Mouse (Mus musculus): ENCODE data around the gene Aldh3a1.
"Not testable (repeated sequence)": the region's sequence is repeated elsewhere in the genome, so short reads cannot be mapped to it uniquely, and the experiment has no call there.

The Aldh3a1 gene

DNA sequence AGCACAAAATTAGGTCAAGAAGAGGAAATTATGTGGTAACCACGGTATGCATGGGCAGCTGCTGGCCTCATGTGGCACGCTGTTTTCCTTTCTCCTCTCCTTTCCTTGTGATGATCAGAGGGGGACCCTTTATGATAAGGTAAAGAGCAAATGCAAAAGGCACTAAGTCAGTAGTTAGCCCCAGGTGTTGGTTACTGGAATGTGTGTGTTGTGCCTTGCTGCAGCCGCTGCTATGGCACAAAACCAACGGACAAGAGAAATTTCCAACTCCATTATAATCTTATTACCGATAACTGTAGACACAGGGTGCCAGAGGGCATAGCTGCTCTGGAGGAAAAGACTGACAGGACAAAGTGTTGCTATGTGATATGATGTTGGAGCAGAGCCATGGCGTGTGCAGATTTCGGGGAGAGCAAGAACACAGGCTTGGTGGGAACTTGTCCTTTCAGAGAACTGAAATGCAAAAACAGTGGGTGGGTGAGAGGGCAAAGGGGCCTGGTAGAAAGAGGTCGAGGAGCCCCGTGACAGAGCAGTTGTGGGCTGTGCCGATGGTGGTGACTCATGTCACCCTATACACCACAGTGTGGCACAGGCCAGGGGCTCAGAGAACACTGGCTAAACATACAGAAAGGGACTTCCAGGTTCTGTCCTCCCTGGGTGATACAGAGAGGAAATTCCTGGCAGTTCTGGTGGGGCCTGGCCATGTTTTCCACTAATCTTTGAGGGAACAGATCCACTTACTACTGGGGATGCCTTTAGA is at the start of gene Aldh3a1:
TSS of gene Aldh3a1 (plus strand) at position 51 of the 760 bp plus-strand sequence.
- DNase-seq (ENCODE audit: low read depth, low spot score), result no peak

- no peak for DNase-seq (ENCODE audit: low read depth, low spot score)
These were observed 49.2 kb upstream of the Aldh3a1 start for GRCm38 (mm10) chr11:61158141-61158540.

GRCm38 (mm10) chr11:61159796-61160732 is 47.3 kb upstream of the Aldh3a1 start:
- peak; percentile 26 for DNase-seq (ENCODE audit: low read depth, low spot score)

GRCm38 (mm10) chr11:61161121-61161520 is 46.2 kb upstream of the Aldh3a1 start:
- no peak for DNase-seq (ENCODE audit: low read depth, low spot score)

DNA sequence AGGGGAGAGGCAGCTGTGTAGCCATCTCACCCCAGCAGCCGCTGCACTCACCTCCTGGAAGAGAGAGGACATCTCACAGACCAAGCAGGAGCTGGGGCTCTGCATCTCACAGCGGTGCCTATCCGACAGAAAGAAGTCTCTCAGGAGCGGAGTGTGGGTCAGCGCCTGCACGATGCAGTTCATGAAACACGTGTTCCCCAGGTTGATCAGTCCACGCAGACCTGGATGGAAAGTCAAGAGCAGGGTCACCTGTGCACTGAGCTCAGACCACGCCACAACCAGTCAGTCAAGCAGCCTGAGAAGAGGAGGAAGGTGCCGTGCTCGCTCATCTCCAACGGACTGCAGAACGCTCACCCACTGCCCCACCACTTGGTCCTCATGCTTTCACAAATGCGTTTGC is 44.6 kb upstream of the Aldh3a1 start:
- no peak for DNase-seq (ENCODE audit: low read depth, low spot score)

DNA sequence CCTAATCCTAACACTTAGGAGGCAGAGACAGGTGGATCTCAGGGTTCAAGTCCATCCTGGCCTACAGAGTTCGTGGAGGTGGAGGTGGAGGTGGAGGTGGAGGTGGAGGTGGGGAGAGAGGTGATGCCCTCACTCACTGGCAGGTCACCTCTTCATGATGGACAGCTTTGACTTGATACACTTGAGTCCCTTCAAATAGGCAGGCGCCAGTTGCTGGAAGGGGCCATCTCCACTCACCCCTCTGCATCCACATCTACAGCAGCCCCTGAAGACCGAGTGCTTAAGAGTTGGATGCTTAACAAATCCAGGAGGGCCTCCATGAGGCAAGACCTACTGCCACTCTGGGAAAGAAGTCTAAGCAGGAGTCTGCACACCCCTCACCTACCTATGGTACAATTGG is 44.0 kb upstream of the Aldh3a1 start:
- DNase-seq (ENCODE audit: low read depth, low spot score), result no peak

- DNase-seq (ENCODE audit: low read depth, low spot score), result no peak
These were observed 43.0 kb upstream of the Aldh3a1 start for GRCm38 (mm10) chr11:61164366-61164765.

DNA sequence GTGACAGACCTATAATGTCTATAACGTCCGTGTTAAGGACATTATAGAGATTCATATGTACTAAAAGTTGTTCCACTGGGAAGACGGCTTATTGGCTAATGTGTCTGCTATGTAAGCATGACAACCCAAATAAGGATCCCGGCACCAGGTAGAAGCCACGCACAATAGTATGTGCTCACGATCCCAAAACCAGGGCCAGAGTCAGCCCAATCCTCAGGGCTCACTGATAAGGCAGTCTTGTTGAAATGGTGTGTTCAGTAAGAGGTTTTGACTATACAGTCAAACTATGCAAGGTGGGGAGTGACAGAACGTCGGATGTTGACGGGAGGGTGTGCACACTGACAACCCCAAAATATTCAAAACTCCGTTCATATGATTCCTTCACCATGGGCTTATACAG is 42.5 kb upstream of the Aldh3a1 start:
- no peak for DNase-seq (ENCODE audit: low read depth, low spot score)

DNA sequence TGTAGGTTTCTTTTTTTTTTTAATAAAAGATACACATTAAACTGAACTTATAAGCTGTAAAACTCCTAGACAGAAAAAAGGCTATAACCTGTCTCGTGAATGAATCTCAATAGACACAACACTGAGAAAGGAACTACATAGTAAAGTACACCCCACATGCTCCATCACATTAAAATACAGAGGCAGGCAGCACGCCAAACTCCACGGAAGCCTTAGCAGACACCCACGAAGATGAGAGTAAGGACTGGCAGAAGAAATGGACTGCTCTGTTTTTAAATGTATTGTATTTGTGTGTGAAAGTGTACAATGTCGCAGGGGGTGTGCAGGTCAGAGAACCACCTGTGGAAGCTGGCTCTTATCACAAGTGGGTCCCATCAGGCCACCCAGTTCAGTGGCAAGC is 37.2 kb upstream of the Aldh3a1 start:
- no peak for DNase-seq (ENCODE audit: low read depth, low spot score)

DNA sequence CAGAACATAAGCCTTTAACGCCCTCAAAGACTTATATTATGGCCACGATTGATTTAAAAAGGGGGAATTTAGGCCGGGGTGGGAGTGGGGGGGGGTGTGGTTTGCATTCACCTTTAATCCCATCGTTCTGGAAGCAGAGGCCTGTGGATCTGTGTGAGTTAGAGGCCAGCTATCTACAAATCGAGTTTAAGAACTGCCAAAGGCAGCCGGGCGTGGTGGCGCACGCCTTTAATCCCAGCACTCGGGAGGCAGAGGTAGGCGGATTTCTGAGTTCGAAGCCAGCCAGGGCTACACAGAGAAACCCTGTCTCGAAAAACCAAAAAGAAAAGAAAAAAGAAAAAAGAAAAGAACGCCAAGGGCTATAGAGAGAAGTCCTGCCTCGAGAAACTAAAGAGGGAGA is 33.9 kb upstream of the Aldh3a1 start:
- DNase-seq (ENCODE audit: low read depth, low spot score), result not testable (repeated sequence)

GRCm38 (mm10) chr11:61174291-61174820 is 33.0 kb upstream of the Aldh3a1 start:
- no peak for DNase-seq (ENCODE audit: low read depth, low spot score)

DNA sequence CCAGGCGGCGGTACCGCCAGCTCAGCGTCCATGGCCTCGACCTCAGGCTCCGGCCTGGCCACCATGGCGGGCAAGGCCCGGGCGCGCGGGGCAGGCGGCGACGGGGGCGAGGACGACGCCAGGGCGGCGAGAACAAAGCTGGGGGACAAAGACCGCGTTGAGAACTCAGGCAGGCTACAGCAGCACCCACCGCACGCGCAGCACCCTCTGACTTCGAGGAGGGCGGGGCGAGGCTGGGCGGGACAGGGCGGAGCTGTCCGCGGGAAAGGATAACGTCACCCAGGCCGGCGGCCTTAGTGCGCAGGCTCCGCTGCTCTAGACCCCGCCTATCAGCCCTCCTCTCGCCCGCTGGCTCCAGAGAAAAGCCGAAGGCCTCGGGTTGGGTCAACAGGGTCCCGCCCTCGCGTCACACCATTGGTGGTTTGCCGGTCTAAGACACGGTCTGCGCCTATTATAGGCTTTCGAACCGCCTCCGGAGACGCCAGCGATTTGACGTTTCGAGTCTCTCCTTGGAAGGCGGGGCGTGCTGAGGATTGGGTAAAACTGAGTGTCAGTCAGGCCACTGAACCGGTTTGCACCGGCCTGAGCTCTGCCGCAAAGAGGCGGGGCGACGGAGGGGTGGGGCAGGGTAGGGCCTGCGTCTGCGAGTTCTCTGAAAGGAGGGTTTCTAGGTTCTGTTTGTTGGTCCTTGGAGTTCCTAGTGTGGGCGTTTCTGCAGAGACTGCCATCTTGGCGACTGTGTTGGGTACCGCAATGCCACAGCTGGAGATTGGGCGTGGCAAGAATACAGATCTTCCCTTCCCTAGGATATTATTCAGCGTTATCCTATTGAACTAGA is 32.3 kb upstream of the Aldh3a1 start, which contains the start of gene Usp22:
TSS of gene Usp22 (minus strand) at position 235 of the 838 bp plus-strand sequence.
- DNase-seq (ENCODE audit: low read depth, low spot score), result peak; percentile 100

DNA sequence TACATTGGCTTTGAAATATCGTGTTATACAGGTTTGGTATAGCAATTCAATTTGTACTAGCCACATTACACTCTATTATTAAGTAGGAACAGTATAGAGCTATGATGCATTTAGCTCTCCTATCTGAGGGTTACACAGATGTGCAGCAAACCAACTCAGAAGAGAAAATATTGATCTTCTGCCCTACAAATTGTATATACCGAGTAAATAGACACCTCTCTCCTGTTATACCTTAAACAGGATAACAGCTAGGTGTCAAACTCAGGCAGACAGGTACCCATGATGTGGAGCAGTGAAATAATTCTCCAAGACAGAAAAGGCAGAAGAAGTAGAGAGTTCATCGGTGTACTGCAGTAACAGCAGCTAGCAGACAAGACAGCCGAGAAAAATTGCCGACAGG is 31.6 kb upstream of the Aldh3a1 start:
- no peak for DNase-seq (ENCODE audit: low read depth, low spot score)

GRCm38 (mm10) chr11:61176321-61176720 is 31.0 kb upstream of the Aldh3a1 start:
- no peak for DNase-seq (ENCODE audit: low read depth, low spot score)

DNA sequence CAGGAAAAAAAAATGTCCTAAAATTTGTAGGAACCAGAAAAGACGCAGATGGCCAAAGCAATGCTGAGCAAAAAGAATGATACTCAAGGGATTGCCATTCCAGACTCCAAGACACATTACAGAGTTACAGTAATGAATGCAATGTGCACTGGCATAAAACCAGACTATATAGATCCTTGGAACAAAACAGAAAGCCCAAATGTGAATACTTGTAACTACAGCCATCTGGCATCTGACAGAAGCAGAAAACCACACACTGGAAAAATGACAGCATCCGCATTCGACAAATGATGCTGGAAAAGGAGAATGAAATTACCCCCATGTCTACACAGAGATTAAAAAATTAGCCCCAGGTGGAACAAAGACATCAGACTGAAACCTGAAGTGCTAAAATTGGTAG is 27.0 kb upstream of the Aldh3a1 start:
- DNase-seq (ENCODE audit: low read depth, low spot score), result no peak

DNA sequence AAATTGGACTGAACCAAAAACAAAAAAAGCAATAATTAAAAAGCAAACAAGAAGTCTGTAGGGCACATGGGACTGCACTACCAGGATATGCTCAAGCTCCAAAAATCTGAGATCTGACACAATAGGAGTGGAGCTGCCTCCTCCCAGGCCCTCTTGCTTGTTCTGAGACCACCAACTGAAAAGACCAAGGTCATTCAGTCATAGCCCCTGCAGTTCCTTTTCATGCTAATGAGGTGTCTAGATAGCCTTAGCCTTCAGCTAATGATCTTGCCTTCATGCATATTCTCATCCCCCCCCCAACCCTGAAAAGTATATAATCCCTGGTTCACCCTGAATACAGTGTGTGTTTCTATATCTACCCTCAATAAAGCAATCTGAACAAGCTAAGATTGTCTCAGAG is 25.7 kb upstream of the Aldh3a1 start:
- no peak for DNase-seq (ENCODE audit: low read depth, low spot score)

DNA sequence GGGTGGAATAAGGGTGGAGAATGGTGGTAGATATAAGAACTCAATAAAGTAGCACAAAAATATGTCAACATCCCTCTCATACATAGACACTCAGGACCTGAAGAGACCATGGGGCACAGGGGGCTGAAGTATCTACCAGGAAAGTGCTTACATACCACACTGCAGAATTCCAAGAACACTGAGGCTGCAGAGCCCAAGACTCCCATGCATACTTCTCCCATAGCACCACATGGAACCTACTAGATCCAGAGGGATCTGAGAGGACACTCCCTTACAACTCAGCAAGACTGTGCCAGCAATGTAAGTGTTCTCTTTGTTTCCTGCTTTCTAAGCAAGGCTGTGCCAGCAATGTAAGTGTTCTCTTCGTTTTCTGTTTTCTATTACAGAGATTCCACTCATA is 23.5 kb upstream of the Aldh3a1 start:
- no peak for DNase-seq (ENCODE audit: low read depth, low spot score)

GRCm38 (mm10) chr11:61190776-61191175 is 16.6 kb upstream of the Aldh3a1 start:
- no peak for DNase-seq (ENCODE audit: low read depth, low spot score)

- not testable (repeated sequence) for DNase-seq (ENCODE audit: low read depth, low spot score)
These were observed 15.2 kb upstream of the Aldh3a1 start for GRCm38 (mm10) chr11:61192123-61192522.

- no peak for DNase-seq (ENCODE audit: low read depth, low spot score)
These were observed 14.6 kb upstream of the Aldh3a1 start for GRCm38 (mm10) chr11:61192779-61193178.

- DNase-seq (ENCODE audit: low read depth, low spot score), result peak; percentile 70
These were observed 13.9 kb upstream of the Aldh3a1 start for GRCm38 (mm10) chr11:61193392-61193791.

Data from CD4-positive helper T cell, adult 2 months (primary cell).